Mouse (Mus musculus) spleen, embryonic (tissue): ENCODE results near the gene Glis1.

Experiments used
- CTCF ChIA-PET: fragments of 350-600 bp; sonication (Branson Sonifier 250); formaldehyde crosslinking; loops from one replicate; lab custom pipeline; 2022; lab: Charles Lee

The Glis1 gene

DNA sequence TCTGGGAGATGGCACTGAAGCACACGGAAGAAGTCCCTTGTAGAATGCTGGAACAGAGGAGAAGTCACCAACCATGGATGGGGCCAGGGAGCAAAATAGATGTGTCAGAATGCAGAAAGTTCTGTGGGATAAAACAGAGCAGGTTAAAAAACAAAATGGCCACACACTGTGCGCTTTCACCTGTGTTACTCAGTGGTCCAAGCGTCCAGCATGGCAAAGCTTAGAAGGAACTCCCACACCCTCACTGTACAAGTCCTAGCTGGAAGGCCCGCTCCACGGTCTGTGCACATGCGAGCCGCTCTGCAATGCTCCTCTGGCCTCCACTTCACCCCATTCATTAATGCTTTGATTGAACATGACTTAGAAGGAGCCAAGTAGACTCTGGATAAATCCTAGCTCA, 81.2 kb downstream of the Glis1 start:
- CTCF ChIA-PET, result no interaction called here

DNA sequence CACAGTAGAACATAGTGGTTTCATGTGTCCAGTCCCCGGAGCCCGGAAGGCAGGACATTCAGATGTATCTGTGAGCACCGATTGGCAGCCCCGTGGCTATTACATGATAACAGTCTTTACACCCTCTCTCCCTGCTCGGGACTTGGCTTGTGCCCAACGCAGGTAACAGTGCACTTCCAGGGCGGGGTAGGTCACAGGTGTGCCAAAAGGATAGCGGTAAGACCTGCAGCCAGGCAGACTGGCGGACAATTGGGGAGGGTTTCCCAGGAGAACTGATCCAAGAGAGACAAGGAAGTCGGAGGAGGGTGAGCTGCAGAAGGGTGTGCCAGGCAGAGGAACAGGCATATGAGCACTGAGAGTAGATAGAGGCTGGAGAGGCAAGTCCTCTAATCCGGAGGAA, 84.4 kb downstream of the Glis1 start:
- CTCF ChIA-PET, result no interaction called here

DNA sequence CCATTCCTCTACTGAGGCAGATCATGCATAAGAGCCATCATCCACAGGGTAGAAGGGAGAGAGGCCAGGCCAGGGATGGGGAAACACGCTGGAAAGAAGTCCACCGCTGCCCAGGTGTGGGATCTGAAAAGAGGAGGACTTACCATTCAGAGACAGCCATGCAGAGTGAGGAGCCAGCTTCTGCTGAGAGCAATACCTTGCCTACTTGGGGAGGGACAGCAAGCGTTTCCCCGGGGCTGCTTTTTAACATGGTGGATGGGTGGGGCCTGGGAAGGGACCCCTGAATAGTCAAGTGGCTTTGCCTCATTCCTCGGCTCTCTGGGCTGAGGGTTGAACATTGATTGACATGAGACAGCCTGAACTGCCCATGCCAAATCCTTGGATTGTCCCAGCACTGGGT, 85.7 kb downstream of the Glis1 start:
- CTCF ChIA-PET, result interaction anchor here (0.8 kb wide), 1 partner anchor 15 kb away, joined by 3 read pairs; no protein-coding TSS in a partner anchor

DNA sequence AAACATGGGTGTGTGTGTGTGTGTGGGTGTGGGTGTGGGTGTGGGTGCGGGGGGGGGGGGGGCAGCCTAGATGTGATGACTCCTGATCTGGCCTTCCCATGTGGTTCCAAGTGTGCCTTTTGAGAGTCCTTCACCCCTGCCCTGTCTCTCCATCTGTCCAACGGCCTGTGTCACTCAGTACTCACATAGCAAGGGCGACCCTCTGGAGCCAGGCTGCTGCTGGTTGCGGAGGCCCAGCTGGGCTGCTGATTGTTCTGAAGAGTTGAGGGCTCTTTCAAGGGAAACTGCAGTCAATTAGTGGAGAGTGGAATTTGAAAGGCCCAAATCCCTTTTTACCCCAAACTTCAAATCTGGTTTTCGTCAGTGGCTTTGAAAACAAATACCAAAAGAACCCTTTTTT, 86.4 kb downstream of the Glis1 start:
- CTCF ChIA-PET, result interaction anchor here (0.7 to 0.8 kb wide), 2 partner anchors 15 to 619 kb away, joined by 3 to 4 read pairs; no protein-coding TSS in a partner anchor

GRCm38 (mm10) chr4:107523607-107524151, 89.3 kb downstream of the Glis1 start:
- CTCF ChIA-PET, result no interaction called here

GRCm38 (mm10) chr4:107535126-107535525, 100.7 kb downstream of the Glis1 start:
- CTCF ChIA-PET, result no interaction called here

- CTCF ChIA-PET, result no interaction called here
Observed at GRCm38 (mm10) chr4:107538116-107538515, 103.7 kb downstream of the Glis1 start.

DNA sequence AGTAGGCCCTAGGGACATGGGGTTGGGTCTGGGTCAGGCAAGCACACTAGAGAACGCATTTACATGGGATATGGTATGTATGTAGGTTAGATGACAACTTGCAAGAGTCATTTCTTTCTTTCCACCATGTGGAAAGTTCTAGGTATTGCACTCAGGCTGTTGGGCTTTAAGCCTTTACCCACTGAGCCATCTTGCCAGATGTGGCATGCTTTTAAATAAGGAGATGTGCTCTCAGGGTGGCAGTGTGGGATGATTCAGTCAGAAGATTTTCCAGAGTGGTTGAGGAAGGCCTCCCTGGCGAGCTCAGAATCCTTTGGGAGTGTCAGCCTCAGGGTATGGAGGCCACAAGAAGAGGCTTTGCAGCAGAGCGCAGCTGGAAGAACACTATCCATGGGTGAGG, 104.2 kb downstream of the Glis1 start:
- CTCF ChIA-PET, result no interaction called here

DNA sequence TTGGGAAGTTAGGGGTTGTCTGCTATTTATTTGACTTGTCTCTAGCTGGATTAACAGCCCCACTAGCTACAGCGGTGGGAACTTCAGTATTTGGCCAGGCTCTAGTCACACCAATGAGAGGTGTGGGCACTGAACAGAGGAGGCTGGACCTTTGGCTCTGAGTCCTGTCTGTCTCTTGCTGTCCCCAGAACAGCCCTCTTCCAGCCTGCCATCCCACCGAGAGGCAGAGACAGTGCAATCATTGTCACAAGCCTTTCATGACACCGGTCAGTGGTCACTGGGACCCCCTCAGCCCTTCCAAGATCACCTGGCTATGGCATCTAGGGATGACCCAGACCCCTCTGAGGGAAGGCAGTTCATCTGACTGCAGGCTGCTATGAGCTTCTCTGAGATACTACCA, 104.6 kb downstream of the Glis1 start:
- CTCF ChIA-PET, result no interaction called here

DNA sequence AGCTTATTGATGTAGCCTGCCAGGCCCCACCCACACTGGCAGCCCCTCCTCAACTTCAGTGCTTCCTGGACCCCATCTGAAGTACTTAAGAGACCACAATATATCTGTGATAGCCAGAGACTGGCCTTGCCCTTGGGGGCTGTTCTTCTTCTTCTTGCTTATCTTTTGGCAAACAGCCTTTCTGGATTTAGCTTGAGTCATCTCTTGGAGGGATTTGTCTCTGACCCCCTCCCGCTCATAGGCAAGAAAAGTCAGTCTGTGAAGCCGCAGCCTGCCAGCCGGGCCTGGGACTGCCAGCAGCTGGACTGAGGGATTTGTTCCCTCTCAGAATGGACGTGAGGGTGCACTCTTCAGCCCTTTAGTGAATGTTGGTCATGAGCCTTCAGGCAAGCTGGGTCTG, 107.4 kb downstream of the Glis1 start:
- CTCF ChIA-PET, result no interaction called here

DNA sequence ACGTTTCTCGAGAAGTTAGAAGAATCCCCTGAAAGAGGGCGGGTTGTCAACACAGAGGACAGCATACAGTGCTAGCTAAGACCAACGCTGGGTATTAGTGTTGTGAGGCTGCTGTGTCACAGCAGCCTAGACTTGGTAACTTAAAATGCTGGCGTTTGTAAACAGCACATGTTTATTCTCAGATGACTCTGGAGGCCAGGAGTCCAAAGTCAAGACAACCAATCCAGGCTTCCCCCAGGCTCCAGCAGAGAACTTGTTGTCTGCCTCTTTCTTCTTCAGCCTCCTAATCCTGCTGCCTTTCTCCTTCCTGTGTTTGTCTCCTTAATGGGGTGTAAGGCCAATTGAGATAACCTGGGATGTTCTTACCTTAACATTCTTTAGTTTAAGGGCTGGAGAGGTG, 110.5 kb downstream of the Glis1 start:
- CTCF ChIA-PET, result no interaction called here

- CTCF ChIA-PET, result no interaction called here
Observed at GRCm38 (mm10) chr4:107545726-107546125, 111.3 kb downstream of the Glis1 start.

- CTCF ChIA-PET, result no interaction called here
Observed at GRCm38 (mm10) chr4:107546525-107546924, 112.1 kb downstream of the Glis1 start.

GRCm38 (mm10) chr4:107550096-107550495, 115.7 kb downstream of the Glis1 start:
- CTCF ChIA-PET, result no interaction called here

DNA sequence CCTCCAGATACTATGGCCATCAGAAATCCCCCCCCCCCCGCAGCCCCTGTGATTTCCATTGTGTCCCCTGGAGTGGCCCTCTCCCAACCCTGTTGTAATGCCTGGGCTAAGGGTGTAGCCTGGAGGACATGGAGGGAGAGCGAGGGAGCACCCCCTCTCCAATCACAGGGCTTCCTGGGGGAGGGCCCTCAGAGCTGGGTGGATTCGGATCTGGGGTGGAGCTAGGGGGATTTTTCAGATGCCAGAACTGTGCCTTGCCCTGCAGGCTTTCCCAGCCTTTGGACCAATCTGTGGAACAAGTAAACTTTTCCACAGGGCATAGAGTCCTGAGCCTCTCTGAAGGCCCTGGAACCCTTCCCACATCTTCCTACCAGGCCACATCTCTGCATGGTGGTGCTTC, 116.2 kb downstream of the Glis1 start:
- CTCF ChIA-PET, result no interaction called here

- CTCF ChIA-PET, result no interaction called here
Observed at GRCm38 (mm10) chr4:107552696-107553095, 118.3 kb downstream of the Glis1 start.

- CTCF ChIA-PET, result no interaction called here
Observed at GRCm38 (mm10) chr4:107553774-107554173, 119.4 kb downstream of the Glis1 start.

DNA sequence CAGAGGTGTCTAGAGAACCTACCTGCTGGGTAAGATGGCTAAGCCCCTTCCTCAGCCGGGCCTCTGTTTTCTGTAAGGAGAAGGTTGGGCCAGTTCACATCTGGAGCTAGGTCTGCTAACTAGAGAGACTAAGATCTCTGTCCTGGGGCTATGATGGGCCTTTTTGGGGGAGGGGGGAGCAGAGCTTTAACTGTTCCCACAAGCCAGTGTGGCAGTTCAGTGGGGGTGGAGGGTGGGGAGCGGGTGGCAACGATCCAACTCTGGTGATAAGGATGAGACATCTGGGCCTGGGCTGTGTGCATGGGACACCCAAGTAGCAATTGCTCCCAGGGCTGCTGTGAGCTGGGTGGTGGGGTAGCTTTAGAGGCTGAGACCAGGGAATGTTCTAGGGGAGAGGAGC, 124.4 kb downstream of the Glis1 start:
- CTCF ChIA-PET, result no interaction called here

GRCm38 (mm10) chr4:107561056-107561455, 126.7 kb downstream of the Glis1 start:
- CTCF ChIA-PET, result no interaction called here

DNA sequence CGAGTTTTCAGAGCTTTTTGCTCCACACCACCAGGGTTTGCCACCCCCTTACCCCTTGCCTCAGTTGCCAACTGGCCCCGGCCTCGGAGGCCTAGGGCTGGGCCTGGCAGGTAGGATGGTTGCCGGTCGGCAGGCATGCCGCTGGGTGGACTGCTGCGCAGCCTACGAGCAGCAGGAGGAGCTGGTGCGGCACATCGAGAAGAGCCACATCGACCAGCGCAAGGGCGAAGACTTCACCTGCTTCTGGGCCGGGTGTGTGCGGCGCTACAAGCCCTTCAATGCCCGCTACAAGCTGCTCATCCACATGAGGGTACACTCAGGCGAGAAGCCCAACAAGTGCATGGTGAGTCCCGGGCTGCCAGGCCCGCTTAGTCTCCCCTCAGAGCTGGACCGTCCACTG, 133.8 kb downstream of the Glis1 start:
- CTCF ChIA-PET, result no interaction called here

DNA sequence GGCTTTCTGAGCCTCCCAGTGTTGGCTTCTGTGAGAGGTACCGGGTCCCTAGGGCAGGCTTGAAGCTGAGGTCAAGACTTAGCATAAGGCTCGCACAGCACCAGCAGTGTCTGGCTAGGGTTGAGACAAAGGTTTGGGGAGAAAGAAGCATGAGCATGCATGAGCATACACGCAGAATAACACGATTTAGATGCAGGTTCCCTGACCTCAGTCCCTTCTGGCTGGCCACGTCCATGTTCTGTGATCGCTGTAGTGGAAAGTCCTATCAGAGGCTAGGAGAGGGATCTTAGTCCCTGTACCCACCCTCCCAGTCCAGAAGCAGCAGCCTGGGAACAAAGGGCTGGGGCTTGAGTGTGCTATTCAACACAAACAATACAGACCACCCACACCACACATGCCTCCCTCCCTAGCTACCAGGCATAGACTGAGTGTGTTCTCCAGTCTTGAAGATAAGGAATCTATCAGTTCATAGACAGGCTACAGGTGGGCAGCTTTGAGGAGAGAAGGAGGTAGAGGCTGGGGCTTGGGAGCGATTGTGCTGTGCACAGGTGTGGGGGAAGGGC, 134.6 kb downstream of the Glis1 start:
- CTCF ChIA-PET, result no interaction called here

DNA sequence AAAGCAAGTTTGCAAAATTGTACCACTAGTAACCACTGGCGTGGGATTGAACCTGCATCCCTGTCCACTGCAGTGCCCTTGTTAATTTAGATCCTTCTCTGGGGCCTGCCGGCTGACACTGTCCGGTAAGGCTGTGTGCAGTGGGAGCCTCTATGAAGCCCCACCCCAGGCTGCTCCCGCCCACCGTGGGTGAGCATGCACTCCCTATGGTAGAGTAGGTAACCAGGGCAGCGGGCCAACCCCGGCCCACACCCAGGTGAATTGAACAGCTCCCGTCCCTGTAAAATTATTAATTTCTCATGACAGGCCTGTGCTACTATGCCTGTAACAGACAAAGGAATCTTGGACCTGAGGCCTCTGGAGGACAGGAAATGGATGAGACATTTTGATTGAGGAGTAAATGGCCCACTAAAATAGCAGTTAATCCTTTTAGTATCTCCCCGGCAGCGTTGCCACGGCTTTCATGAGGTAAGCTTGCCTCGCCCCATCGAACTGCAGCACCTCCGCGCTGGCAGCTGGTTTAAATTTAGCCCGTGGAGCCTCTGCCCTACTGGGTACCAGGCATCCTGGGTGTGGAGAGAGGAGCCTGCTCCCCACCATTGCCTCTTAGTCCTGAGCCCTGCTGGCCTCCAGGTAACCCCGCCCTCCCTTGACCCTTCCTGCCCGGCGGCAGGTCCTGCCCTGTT, 136.1 kb downstream of the Glis1 start:
- CTCF ChIA-PET, result no interaction called here

- CTCF ChIA-PET, result no interaction called here
Observed at GRCm38 (mm10) chr4:107575781-107576180, 141.4 kb downstream of the Glis1 start.
